Mouse (Mus musculus) embryo, embryonic 9.5 days (tissue): ENCODE results near the gene Upf1.

Source experiments
- DNase-seq: peaks from one replicate; pipeline ENCODE4 v3.0.0-alpha.2; 2017; ENCODE audit errors: extremely low spot score

Upf1 gene

DNA sequence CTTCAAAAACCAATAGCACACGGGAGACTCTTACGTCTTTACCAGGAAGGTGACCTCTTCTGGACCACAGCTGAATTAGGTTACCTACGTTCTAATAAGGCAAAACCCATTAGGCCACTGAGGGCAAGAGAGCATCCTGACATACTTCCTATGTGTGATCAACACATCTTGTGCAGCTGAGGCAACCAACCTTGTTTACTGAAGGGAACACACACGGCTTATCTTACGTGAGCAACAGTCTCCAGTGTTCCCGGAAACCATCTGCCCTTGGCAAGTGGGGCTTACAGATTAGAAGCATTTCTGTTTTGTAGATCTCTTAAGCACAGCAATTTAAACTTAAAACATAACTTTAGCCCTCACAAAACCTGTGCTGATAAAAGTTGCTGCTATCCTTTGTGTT, 25.6 kb downstream of the Upf1 start:
- DNase-seq, result no peak

DNA sequence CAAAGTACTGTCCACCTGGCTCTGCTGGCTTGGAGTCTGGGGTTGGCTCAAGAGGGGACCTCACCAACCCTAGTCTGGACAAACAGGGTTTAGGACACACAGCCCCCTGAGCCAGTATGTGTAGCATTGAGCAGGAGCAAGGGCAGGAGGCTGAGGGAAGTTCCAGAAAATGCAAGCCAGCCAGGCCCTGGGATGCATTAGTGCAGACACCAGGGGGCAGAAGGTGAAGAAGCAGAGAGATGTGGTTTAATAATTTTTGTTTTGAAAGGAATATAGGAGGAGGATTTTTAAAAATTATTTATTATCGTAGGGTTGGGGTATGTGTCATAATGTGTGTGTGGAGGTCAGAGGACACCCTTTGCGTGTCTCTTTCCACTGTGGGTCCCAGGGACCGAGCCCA, 29.4 kb downstream of the Upf1 start:
- no peak for DNase-seq

DNA sequence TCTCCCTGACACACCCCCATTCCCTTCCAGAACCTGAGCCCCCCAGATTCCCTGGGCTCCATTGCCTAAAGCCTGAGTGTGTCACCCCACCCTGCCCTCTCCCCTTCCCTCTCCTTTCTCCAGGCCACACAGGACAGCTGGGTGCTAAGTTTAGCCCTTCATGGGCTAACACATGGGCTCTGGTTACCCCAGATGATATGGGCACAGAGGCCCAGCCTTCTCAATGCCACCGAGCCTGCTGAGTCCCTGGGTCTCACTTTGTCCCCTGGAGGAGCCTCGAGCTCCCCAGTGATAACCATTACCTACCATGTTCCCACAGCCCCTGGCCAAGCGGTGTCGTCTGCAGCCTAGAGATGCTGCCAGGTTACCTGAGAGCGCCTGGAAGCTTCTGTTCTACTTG, 35.2 kb downstream of the Upf1 start:
- DNase-seq, result no peak

DNA sequence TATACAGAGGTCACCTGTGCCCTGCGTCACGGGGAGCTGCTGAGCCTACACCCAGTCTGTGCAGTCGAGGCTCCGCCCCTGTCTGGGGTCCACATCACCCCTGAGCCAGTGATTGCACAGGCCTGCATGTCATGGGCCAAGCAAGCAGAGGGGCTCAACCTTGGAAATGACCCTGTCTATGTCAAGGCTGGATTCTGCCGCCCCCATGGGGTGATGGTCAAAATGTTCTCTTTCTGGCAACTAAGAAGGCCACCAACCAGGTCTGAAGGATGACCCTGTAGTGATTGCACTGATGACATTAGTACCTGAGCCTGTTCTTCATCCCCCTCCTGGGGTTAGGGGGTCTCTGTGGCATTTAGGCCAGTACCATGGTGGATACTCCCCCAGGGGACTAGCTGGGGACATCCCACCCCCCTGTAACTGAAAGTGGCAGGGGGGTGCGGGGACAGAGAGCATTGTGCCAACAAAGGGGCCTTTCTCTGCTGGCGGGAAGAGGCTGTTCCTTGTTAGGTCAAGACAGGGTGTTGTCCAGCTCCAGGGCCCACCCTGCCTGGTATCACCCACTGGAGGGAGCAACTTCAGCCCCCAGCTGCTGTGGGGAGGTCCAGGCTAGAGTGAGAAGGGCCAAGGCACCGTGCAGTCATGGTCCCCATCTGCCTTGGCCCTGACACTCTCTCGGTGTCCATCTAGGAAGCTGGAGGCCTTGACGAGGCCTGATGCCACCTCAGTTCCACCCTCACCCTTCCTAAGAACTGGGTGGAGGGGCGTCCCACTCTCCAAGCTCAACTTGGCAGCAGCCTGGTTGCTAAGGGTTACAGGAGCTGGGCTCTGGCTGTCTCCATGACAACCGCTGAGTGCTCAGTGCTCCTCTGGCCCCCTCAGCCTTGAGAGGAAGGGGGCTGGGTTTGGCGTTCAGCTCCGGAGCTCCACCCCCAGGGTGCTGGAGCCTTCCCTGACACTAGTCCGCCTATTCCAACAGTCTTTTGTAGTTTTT, 36.3 kb downstream of the Upf1 start:
- DNase-seq, result peak; percentile 66

DNA sequence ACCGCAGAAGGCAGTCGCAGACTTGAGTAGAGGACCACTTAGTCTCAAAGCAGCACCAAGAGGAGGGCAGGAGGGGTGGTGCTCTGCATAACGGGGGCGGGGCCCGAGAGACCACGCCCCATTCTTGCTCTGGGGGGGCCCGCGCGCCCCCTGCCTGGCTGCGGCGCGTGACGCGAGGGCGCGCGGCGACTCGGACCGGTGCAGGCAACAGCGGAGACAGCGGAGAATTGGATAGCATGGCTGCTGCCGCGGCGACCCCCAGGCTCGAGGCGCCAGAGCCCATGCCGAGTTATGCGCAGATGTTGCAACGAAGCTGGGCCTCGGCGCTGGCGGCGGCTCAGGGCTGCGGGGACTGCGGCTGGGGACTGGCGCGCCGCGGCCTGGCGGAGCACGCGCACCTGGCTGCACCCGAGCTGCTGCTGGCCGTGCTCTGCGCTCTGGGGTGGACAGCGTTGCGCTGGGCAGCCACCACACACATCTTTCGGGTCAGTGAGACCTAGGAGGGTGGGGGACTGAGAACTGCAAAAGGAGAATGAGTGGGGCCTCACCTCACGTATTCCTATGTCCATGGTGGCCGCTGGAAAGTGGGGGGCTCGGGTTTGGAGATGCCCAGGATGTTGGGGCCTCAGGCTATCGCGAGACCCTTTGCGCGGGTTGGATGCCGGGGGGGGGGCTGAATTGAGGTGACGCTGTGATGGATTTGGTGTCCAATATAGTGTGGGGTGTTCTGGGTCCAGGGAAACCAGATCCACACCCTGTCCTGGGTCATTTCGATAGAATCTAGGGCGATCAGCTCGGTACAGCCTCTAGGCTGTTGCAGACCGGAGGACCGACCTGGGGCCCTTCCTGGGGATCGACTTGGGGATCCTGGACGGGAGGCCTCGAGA, 37.2 kb downstream of the Upf1 start, which contains the start of gene Cers1:
Gene Cers1, plus strand, starts transcription at position 152 of the 887 bp plus-strand sequence.
- peak; percentile 69 for DNase-seq

DNA sequence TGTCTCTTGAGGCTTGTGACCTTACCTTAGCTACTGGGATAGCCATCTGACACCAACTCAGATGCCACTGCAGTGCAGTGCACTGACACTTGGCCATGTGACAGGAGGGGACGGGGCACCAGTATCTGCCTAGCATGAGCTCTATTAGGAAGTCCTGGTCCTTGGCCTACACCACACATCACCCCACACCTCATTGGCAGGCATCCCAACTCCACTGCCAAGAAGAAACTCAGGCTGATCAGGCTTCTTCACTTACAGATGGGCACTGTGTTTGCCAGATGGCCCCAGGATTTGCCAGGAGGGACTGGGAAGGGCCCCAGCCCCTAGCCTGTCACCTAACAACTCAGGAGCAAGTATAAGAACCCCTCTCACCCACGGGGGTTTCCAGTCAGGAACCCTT, 39.7 kb downstream of the Upf1 start:
- DNase-seq, result no peak

DNA sequence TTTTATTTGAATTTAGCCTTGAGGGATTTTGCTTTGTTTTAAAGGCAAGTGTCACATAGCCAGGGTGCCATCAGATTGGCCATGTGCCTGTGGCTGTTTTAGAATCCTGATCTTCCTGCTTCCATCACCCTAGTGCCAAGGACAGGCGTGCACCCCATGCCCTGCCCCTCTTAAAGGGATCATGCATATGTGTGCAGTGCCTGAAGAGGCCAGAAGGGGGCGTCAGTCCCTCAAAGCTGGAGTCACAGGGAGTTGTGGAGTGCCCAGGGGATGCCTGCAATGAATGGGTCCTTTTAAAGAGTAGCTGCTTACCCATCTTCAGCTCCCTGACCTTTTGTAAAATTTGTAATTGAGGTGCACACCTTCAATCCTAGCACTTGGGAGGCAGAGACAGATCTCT, 43.8 kb downstream of the Upf1 start:
- DNase-seq, result no peak

DNA sequence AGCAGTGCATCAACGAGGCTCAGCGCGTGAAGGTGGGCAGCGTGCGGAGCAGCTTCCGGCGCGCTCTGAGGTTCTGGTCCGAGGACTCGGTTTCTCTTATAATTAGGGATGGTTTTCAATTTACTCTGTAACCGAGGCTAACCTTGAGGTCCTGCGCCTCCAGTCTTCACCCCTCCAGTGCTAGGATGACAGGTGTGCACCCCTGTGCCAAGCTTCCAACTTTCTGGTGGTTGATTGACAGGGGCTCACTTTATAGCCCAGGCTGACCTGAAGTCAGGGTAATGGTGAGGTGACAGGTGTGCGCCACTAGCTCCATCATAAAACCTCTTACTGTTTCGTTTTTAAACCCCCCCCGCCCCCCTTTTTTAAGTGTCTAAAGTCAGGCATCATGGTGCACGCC, 50.2 kb downstream of the Upf1 start:
- DNase-seq, result no peak

DNA sequence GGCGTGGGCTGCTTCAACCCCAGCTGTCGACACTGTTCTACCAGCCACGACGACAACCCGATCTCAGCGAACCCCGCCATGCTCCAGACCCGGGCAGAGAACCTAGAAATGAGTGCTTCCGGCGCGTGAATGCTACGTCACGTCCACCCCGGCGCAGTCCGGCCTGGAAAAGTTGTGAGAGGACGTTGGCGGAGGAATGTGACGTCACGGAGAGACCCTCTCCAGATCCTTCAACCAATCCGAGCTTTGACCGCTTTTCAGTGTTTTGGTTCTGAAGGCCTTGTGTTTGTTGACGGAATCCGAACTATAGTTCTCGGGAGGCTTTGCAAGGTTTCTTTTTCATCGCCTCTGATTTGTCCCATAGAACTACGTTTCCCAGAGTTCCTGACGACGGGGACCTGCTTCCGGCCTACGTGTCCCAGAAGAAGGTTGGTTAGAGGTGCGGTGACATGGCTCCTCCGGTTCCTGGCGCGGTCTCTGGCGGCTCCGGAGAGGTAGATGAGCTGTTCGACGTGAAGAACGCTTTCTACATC, 50.7 kb downstream of the Upf1 start, which contains the start of the genes Ddx49 and Cope:
Gene Ddx49, minus strand, starts transcription at position 132 of the 533 bp plus-strand sequence.
Gene Cope, plus strand, starts transcription at position 161 of the 533 bp plus-strand sequence.
- peak; percentile 95 for DNase-seq

DNA sequence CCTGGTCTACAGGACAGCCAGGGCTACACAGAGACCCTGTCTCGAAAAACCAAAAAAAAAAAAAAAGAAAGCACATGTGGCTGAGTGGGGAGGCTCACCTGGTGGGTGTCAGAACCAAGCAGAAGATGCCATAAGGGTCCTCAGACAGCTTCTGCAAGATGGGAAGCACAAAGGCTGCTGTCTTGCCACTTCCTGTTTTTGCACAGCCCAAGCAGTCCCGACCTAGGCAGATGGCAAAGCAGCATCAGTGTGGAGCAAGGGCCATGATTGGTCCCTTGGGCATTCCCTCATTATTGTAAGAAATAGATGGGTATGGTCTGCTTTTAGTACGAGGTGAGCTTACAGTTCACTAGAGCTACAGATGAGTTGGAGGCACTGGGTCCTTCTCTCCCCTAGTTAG, 52.2 kb downstream of the Upf1 start:
- DNase-seq, result no peak

DNA sequence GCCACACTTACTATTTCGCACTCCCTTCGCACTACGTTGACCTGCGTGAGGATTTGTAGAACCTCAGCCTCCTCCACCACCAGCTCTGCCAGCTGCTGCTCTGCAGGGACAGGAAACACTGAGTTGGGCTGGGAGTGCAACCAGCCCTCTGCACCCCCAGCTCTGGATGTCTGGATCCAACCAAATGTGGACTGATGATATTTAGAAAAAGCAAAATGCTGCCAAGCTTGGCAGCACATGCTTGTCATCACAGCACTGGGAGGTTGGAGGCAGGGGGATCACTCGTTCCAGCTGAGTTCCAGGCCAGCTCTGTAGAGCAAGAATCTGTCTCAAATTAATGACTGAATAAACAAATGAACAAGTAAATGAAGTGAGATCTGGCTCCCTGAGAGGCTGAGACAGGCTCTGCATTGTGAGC, 59.1 kb downstream of the Upf1 start:
- DNase-seq, result no peak

DNA sequence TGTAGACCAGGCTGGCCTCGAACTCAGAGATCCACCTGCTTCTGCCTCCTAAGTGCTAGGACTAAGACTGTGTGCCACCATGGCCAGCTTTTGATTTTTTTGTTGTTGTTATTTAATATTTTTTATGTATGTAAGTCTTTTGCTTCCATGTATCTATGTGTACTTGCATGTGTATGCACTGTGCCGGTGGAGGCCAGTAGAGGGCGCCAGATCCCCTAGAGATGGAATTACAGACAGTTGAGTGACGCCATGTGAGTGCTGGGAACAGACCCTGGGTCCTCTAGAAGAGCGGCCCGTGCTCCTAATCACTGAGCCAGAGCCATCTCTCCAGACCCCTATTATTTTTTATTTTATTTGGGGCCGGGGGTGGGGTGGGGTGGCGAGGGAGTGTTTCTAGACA, 66.3 kb downstream of the Upf1 start:
- no peak for DNase-seq

DNA sequence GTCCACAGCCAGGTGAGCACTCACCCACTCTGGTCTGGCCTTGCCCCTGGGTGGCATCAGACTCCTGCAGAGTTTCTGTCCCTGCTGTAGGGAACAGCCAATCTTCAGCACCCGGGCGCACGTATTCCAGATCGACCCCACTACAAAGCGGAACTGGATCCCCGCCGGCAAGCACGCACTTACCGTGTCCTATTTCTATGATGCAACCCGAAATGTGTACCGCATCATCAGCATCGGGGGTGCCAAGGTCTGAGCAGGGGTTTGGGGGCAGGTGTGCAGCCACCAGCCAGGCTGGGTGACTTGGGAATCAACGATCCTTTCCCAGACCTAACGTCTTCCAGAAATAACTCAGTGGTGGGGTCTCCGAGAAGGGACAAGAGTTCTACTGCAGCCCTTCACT, 67.8 kb downstream of the Upf1 start:
- DNase-seq, result no peak

DNA sequence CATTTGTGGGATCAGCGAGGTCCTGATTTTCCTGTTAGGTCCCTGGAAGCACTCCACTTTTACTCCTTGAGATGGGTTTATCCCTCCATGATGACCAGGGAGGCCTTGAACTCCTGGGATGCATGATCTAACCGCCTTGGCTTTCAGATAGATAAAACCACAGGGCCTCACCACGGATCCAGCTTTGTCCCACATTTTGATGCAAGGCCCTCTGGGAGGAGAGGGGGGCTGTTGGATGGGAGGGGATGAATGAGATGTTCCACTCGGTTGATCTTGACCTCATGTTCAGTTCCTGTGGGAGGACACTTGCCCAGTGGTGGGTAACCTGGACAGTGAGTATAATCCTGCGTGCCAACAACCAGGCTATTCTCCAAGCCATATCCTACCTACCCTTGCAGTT, 68.7 kb downstream of the Upf1 start:
- DNase-seq, result no peak

DNA sequence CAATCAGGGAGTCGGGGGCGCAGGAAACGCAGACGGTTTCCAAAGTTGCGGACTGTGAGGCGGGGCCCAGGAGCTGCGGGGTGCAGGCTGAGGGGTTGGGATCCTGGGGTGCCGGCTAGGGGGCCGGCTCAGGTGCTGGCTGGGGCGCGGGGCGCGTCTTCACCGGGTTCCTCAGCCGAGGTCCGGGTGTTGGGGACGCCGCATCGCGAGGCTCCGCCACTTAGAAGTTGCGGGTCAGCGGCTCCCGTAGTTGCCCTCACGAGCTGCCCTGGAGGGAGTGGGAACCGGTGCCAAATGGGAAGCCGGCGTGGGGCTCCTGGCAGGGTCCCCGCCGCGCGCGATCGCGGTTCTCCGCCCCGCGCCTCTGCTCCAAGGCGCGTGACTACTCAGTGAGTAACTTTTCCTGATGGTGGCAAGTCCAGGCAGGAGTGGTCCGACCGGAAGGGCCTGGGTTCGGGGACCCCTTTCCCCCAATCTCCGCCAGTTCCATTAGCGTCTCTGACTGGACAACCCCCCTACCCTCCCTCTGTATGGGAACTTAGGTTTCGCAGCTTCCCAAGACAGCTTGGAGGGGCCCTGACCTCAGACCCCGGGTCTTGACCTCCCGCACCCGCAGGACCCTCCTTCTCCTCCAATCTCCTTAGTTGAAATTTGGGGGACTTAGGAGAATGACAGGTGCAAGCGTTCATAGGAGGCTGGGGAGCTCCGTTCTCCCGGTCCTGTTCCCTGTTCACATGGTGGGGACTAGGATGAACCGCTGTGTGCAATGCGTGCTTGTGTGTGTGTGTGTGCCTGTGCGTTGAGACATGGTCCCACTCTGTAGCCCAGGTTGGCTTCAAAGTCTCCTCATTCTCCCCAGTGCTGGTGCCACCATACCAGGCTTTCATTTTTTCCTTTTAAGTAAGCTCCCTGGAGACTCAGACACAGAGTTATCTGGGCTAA, 69.7 kb downstream of the Upf1 start:
- DNase-seq, result peak; percentile 48

DNA sequence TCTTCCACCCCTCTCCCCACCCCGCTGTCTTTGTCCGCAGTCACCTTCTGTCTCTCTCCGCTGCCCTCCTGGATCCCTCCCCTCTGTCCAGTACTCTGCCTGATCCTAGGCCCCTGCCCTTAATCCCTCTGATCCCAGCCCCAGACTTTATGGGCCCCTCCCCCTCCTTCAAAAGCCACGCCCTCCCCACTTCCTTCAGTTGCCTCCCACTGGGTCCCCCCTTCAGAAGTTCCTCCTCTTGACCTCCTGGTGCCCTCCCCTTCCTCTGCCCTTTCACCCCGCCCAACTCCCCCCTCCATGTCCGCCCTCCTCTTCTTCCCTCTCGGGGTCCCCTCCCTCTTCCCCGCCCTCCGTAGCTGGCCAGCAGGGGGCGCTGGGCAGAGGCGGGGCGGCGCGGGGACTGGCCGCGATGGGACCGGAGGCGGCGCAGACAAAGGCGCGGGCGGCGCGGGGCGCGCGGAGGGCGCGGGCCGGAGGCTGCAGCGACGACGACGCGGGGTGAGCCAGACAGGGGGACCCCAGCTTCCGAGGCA, 70.4 kb downstream of the Upf1 start, which contains the start of gene Homer3:
Gene Homer3, plus strand, starts transcription at position 225 of the 533 bp plus-strand sequence.
- peak; percentile 99 for DNase-seq
